Mouse (Mus musculus): ENCODE data around the gene Cnot8. TPM values are rescaled to one million over a fixed set of nuclear protein-coding genes. Genes with fewer than 3 reads are reported as not detected.

The Cnot8 gene
- polyA plus RNA-seq, 1 experiment from 2014 or later: 93.5 TPM

- H3K4me2 ChIP-seq (replicated peaks; ENCODE audit: low read depth, low read length): no peak overlapping the region
- no peak for ATAC-seq (ENCODE audit: low FRiP score, low TSS enrichment)
- 77% methylated on average over 3 of the region's 3 CpGs for WGBS
- H3K27ac ChIP-seq (ENCODE audit: low read length): no peak overlapping the region
- H3K9me3 ChIP-seq (ENCODE audit: low read length): no peaks in the 10 kb centered on the region
- H3K4me3 ChIP-seq (ENCODE audit: low read length): no peak overlapping the region
- no peaks in the 10 kb centered on the region for H3K36me3 ChIP-seq (ENCODE audit: insufficient read depth, low read length)
- H3K27me3 ChIP-seq (ENCODE audit: insufficient read depth, low read length): peaks cover 4% of the 10 kb centered on the region; the same call in 1 of the 2 replicates
- peaks cover 17% of the 10 kb centered on the region for H3K4me1 ChIP-seq (ENCODE audit: insufficient read depth, low read length)
- H3K9ac ChIP-seq (replicated peaks; ENCODE audit: low read length): no peak overlapping the region
Measured at GRCm38 (mm10) chr11:58102146-58102545, 1.8 kb upstream of the Cnot8 start.

DNA sequence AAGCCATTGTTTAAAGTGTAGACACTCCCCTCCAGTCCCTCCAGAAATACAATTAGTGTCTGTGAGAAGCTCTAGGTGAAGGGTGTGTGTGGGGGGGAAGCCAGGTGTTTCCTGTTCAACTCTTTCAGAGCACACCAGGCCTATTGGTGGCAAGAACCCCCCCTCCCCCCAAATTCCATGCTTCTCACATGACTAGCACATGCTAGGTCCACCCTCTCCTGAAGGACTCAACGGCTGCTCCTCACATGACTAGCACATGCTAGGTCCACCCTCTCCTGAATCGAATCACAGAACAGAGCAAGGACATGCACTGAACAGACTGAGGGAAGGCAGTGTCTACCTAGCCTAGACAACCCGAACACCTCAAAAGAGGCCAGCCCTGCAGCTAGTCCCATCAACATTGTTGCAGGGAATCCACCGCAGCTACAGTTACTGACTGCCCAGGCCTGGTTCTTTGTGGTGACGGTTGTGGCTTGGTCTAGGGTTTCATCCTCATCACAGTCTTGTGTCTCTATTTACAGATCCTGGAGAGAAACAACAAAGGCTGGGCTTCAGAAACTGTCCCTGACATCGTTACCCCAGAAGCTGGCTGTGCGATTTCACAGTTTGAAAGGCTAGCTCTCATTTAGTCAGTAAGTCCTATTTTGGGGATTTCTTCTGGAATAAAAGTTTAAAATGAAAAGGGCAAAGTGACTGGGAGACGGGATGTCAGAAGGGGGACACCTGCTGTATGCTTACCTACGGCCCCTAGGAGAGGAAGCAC lies 1.2 kb upstream of the Cnot8 start:
- Histone ChIP-seq H3K4me3 (ENCODE audit: low read length) (peak overlapping the region; percentile 95; the same call in 1 of the 2 replicates), H3K9ac (replicated peaks; ENCODE audit: low read length) (peak overlapping the region; percentile 78), H3K4me2 (replicated peaks; ENCODE audit: low read depth, low read length) (peak overlapping the region; percentile 57), H3K9me3 (ENCODE audit: low read length) (no peaks in the 10 kb centered on the region), H3K36me3 (ENCODE audit: insufficient read depth, low read length) (no peaks in the 10 kb centered on the region), H3K27me3 (ENCODE audit: insufficient read depth, low read length) (peaks cover 4% of the 10 kb centered on the region; the same call in 1 of the 2 replicates), H3K27ac (ENCODE audit: low read length) (peak overlapping the region; percentile 96), H3K4me1 (ENCODE audit: insufficient read depth, low read length) (peaks cover 18% of the 10 kb centered on the region)
- 0 out of 2 replicates have a peak, but pooled peaks have one; percentile 13 for ATAC-seq (ENCODE audit: low FRiP score, low TSS enrichment)
- WGBS: 83% methylated on average over 9 of the region's 9 CpGs

DNA sequence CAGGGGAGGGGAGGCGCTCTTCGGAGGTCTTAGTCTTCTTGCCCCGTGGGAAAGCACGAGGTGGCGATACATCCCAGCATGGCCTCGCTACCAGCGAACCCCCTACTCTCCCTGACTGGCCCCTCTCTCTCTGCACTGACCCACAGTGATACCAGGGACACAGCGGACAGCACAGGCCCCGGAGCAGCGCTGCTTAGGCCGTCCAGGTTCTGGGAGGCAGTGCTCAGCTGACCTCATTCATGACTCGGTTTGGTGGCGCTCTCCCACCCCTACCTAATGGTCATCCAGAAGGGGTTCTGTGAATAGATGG lies 654 bp upstream of the Cnot8 start:
- Histone ChIP-seq H3K4me2 (replicated peaks; ENCODE audit: low read depth, low read length) (peak overlapping the region; percentile 57), H3K27me3 (ENCODE audit: insufficient read depth, low read length) (peaks cover 4% of the 10 kb centered on the region; the same call in 1 of the 2 replicates), H3K4me1 (ENCODE audit: insufficient read depth, low read length) (peaks cover 18% of the 10 kb centered on the region), H3K9me3 (ENCODE audit: low read length) (no peaks in the 10 kb centered on the region), H3K36me3 (ENCODE audit: insufficient read depth, low read length) (no peaks in the 10 kb centered on the region), H3K4me3 (ENCODE audit: low read length) (peak overlapping the region; percentile 95), H3K9ac (replicated peaks; ENCODE audit: low read length) (peak overlapping the region; percentile 78), H3K27ac (ENCODE audit: low read length) (peak overlapping the region; percentile 96)
- WGBS: 50% methylated on average over 13 of the region's 13 CpGs
- ATAC-seq (ENCODE audit: low FRiP score, low TSS enrichment): peak; percentile 53

- Histone ChIP-seq H3K4me1 (ENCODE audit: insufficient read depth, low read length) (peaks cover 18% of the 10 kb centered on the region), H3K4me2 (replicated peaks; ENCODE audit: low read depth, low read length) (peak overlapping the region; percentile 61), H3K9me3 (ENCODE audit: low read length) (no peaks in the 10 kb centered on the region), H3K36me3 (ENCODE audit: insufficient read depth, low read length) (0 out of 2 replicates have a peak, but pooled peaks cover under 1% of the 10 kb centered on the region), H3K27ac (ENCODE audit: low read length) (peak overlapping the region; percentile 96), H3K9ac (replicated peaks; ENCODE audit: low read length) (peak overlapping the region; percentile 93), H3K4me3 (ENCODE audit: low read length) (peak overlapping the region; percentile 95), H3K27me3 (ENCODE audit: insufficient read depth, low read length) (no peaks in the 10 kb centered on the region)
- ATAC-seq (ENCODE audit: low FRiP score, low TSS enrichment): peak; percentile 25
- under 1% methylated on average over 24 of the region's 24 CpGs for WGBS
Measured at GRCm38 (mm10) chr11:58104351-58104791, 418 bp downstream of the Cnot8 start.

DNA sequence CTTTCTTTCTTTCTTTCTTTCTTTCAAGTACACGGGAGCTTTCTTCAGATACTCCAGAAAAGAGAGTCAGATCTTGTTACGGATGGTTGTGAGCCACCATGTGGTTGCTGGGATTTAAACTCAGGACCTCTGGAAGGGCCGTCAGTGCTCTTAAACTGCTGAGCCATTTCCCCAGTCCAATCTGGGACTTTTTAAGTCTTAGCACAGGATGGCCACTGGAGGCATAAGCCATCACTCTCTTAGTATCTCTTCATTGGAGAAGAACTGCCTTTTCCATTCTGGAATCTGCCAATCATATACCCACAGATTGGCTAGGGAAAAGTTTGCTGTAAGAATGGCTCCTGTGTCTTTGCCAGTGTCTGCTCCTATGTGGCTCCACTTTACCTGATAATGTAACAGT lies 3.1 kb downstream of the Cnot8 start:
- Histone ChIP-seq H3K27me3 (ENCODE audit: insufficient read depth, low read length) (no peaks in the 10 kb centered on the region), H3K36me3 (ENCODE audit: insufficient read depth, low read length) (peaks cover 26% of the 10 kb centered on the region), H3K9ac (replicated peaks; ENCODE audit: low read length) (no peak overlapping the region), H3K27ac (ENCODE audit: low read length) (no peak overlapping the region), H3K4me3 (ENCODE audit: low read length) (no peak overlapping the region), H3K4me2 (replicated peaks; ENCODE audit: low read depth, low read length) (no peak overlapping the region), H3K4me1 (ENCODE audit: insufficient read depth, low read length) (peaks cover 18% of the 10 kb centered on the region), H3K9me3 (ENCODE audit: low read length) (no peaks in the 10 kb centered on the region)
- no peak for ATAC-seq (ENCODE audit: low FRiP score, low TSS enrichment)
- 34% methylated on average over 3 of the region's 3 CpGs for WGBS

DNA sequence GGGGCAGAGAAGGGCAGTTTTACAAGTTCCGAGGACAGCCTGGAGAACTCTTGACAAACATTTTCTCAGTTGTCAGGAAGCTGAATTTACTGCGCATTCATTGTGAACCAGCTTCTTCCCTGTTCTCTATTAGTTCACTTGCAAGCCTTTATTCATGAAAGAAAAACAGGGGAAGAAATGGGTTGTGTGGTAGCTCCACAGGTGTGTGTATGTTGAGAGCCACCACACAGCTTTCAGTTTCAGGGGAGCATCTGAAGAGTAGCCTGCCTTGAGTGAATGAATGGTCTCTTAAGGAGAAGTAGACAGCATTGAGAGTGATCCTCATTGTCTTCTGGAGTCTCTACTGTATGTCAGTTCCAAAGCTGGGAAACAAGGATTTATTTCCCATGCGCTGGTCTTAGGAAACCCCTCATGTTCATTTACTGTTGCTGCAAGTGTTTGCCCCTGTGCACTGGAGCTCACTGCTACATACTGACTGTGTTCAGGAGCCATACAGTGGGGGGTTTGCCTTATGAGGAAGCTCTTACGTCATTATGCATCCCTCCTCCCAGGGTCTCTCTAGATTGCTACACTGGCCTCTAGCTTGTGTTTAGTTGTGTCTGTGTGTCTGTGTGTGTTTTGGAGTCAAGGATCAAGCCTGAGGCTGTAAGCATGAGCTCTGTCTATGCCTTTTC lies 3.8 kb downstream of the Cnot8 start:
- no peak overlapping the region for H3K27ac ChIP-seq (ENCODE audit: low read length)
- ATAC-seq (ENCODE audit: low FRiP score, low TSS enrichment): no peak
- no peaks in the 10 kb centered on the region for H3K9me3 ChIP-seq (ENCODE audit: low read length)
- H3K4me1 ChIP-seq (ENCODE audit: insufficient read depth, low read length): peaks cover 18% of the 10 kb centered on the region
- H3K4me2 ChIP-seq (replicated peaks; ENCODE audit: low read depth, low read length): no peak overlapping the region
- no peaks in the 10 kb centered on the region for H3K27me3 ChIP-seq (ENCODE audit: insufficient read depth, low read length)
- H3K4me3 ChIP-seq (ENCODE audit: low read length): no peak overlapping the region
- WGBS: 70% methylated on average over 4 of the region's 4 CpGs
- no peak overlapping the region for H3K9ac ChIP-seq (replicated peaks; ENCODE audit: low read length)
- H3K36me3 ChIP-seq (ENCODE audit: insufficient read depth, low read length): peaks cover 29% of the 10 kb centered on the region

DNA sequence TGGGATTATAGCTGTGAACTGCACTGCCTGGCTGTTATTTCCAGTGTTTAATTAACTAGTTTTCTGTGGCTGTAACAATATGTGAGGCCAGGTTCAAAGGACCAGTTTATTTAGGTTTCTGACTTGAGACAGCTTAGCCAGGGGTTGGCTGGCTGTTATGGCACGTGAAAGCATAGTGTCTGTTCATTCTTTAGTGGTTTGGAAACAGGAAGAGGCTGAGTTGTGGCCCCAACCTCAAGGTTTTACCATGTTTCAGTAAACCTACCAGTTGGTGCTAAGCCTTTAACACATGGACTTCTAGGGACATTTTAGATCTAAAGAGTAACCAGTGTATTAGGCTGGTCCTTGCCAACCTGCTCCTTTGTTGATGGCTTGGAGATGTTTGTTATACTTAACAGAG lies 12.6 kb downstream of the Cnot8 start:
- Histone ChIP-seq H3K4me3 (ENCODE audit: low read length) (no peak overlapping the region), H3K9me3 (ENCODE audit: low read length) (no peaks in the 10 kb centered on the region), H3K36me3 (ENCODE audit: insufficient read depth, low read length) (peaks cover 82% of the 10 kb centered on the region), H3K4me1 (ENCODE audit: insufficient read depth, low read length) (no peaks in the 10 kb centered on the region), H3K9ac (replicated peaks; ENCODE audit: low read length) (no peak overlapping the region), H3K27me3 (ENCODE audit: insufficient read depth, low read length) (no peaks in the 10 kb centered on the region), H3K27ac (ENCODE audit: low read length) (no peak overlapping the region), H3K4me2 (replicated peaks; ENCODE audit: low read depth, low read length) (no peak overlapping the region)
- no peak for ATAC-seq (ENCODE audit: low FRiP score, low TSS enrichment)
- WGBS: 78% methylated on average over 1 of the region's 1 CpGs

DNA sequence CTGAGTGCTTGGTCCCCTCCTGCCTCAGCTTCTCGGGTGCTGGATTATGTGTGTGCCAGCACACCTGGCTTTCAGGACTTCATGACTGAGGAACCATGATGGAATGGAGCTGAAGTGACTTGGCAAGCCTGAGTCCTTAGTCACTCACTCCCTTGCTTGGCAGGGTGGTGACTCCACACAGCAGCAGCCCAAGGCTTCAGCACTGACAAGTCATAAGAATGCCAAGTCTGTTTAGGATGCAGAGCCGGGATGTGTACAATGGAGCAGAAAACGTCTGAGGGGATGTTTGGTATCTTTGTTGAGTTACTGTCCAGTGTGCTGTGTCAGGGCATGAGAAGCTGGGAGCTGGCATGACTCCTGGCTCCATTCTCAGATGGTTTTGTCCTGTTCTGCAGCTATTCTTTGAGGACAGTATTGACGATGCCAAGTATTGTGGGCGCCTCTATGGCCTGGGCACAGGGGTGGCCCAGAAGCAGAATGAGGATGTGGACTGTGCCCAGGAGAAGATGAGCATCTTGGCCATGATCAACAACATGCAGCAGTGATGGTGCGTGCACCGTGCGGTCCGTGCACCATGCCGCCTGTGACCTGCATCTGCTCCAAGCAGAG lies 13.2 kb downstream of the Cnot8 start:
- no peaks in the 10 kb centered on the region for H3K4me1 ChIP-seq (ENCODE audit: insufficient read depth, low read length)
- peaks cover 79% of the 10 kb centered on the region for H3K36me3 ChIP-seq (ENCODE audit: insufficient read depth, low read length)
- no peak overlapping the region for H3K9ac ChIP-seq (replicated peaks; ENCODE audit: low read length)
- H3K27me3 ChIP-seq (ENCODE audit: insufficient read depth, low read length): no peaks in the 10 kb centered on the region
- ATAC-seq (ENCODE audit: low FRiP score, low TSS enrichment): no peak
- no peak overlapping the region for H3K27ac ChIP-seq (ENCODE audit: low read length)
- no peak overlapping the region for H3K4me2 ChIP-seq (replicated peaks; ENCODE audit: low read depth, low read length)
- H3K9me3 ChIP-seq (ENCODE audit: low read length): no peaks in the 10 kb centered on the region
- WGBS: 87% methylated on average over 10 of the region's 10 CpGs
- H3K4me3 ChIP-seq (ENCODE audit: low read length): no peak overlapping the region

- Histone ChIP-seq H3K27ac (ENCODE audit: low read length) (no peak overlapping the region), H3K27me3 (ENCODE audit: insufficient read depth, low read length) (no peaks in the 10 kb centered on the region), H3K36me3 (ENCODE audit: insufficient read depth, low read length) (peaks cover 69% of the 10 kb centered on the region), H3K4me2 (replicated peaks; ENCODE audit: low read depth, low read length) (no peak overlapping the region), H3K9me3 (ENCODE audit: low read length) (no peaks in the 10 kb centered on the region), H3K4me1 (ENCODE audit: insufficient read depth, low read length) (no peaks in the 10 kb centered on the region), H3K9ac (replicated peaks; ENCODE audit: low read length) (no peak overlapping the region), H3K4me3 (ENCODE audit: low read length) (no peak overlapping the region)
- 84% methylated on average over 3 of the region's 3 CpGs for WGBS
- no peak for ATAC-seq (ENCODE audit: low FRiP score, low TSS enrichment)
Measured at GRCm38 (mm10) chr11:58120655-58121054, 16.7 kb downstream of the Cnot8 start.

- H3K4me3 ChIP-seq (ENCODE audit: low read length): no peak overlapping the region
- H3K4me1 ChIP-seq (ENCODE audit: insufficient read depth, low read length): no peaks in the 10 kb centered on the region
- WGBS: 82% methylated on average over 9 of the region's 9 CpGs
- H3K27me3 ChIP-seq (ENCODE audit: insufficient read depth, low read length): no peaks in the 10 kb centered on the region
- no peak overlapping the region for H3K9ac ChIP-seq (replicated peaks; ENCODE audit: low read length)
- peaks cover 67% of the 10 kb centered on the region for H3K36me3 ChIP-seq (ENCODE audit: insufficient read depth, low read length)
- ATAC-seq (ENCODE audit: low FRiP score, low TSS enrichment): no peak
- H3K27ac ChIP-seq (ENCODE audit: low read length): no peak overlapping the region
- no peak overlapping the region for H3K4me2 ChIP-seq (replicated peaks; ENCODE audit: low read depth, low read length)
- H3K9me3 ChIP-seq (ENCODE audit: low read length): no peaks in the 10 kb centered on the region
Measured at GRCm38 (mm10) chr11:58121351-58121750, 17.4 kb downstream of the Cnot8 start.
